Mouse (Mus musculus) small intestine, adult 2 months (tissue): Measurements from ENCODE around the gene Fv1.

Experiments
- CTCF ChIP-seq: fragments of 200-500 bp; IDR thresholded peaks from 2 replicates; pipeline ENCODE4 v1.5.1; 2012; ENCODE audit warnings: low read depth, mild to moderate bottlenecking, control low read depth, inconsistent platforms, low read length, moderate library complexity, mixed read lengths; ENCODE audit not compliant: insufficient replicate concordance, insufficient read length; ENCODE audit errors: extremely low read depth
- POLR2A ChIP-seq: fragments of 200-500 bp; IDR thresholded peaks from 2 replicates; pipeline ENCODE4 v1.6.1; 2012; ENCODE audit warnings: low read depth, mild to moderate bottlenecking, control low read depth, inconsistent platforms, low read length, moderate library complexity

DNA sequence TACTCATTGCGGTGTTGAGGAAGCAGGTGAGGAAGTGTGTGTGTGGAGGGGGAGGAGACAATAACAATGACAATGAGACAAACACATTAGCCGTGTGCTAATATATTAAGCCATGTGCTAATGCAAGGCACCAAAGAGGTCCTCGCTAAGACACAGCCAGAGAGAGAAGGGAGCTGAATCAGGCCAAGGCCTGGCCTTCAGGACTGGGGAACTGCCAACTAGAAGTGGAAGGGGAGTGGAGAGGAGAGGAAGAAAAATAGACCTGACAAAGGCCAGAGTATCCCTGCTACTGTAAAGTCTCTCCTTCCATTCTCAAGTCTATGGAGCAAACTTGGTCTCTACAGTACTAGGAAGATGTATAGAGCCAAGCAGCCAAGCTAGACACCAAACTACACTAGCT lies 34.8 kb downstream of the Fv1 start:
- TF ChIP-seq CTCF (no peak), POLR2A (no peak)
